Mouse (Mus musculus): ENCODE measurements around the gene Tmco3. TPM values are rescaled to one million over a fixed set of nuclear protein-coding genes. Genes with fewer than 3 reads are reported as not detected.

The Tmco3 gene
- total and polyA plus RNA-seq, 3 experiments, result 11.8 to 20.3 TPM; not detected in 1

- Histone ChIP-seq H3K4me1 (ENCODE audit: control insufficient read depth in 1 of 2, insufficient read depth in 2 of 2, low read length in 2 of 2) (peaks cover 2 to 4% of the 10 kb centered on the region in 2 experiments; a peak in 2 of 4 replicates), H3K9me3 (replicated peaks; ENCODE audit: insufficient read depth, low read length) (no peaks in the 10 kb centered on the region), H3K4me3 (ENCODE audit: control insufficient read depth in 1 of 2, insufficient read depth in 1 of 2, low read depth in 2 of 2, low read length in 2 of 2) (no peak overlapping the region), H3K79me2 (ENCODE audit: control insufficient read depth, insufficient read depth, low read length, poor library complexity) (no peaks in the 10 kb centered on the region), H3K27me3 (ENCODE audit: control insufficient read depth in 1 of 2, insufficient read depth in 2 of 2, low read length in 2 of 2) (no peaks in the 10 kb centered on the region), H3K36me3 (ENCODE audit: control insufficient read depth in 1 of 2, insufficient read depth in 2 of 2, low read length in 2 of 2) (peaks cover 2 to 4% of the 10 kb centered on the region in 2 experiments), H3K9ac (ENCODE audit: control insufficient read depth, low read depth, low read length, poor library complexity, severe bottlenecking) (no peak overlapping the region), H3K27ac (ENCODE audit: control insufficient read depth, low read depth, low read length) (no peak overlapping the region)
- no peak for TF ChIP-seq GABPA (IDR thresholded peaks at IDR 0.05; ENCODE audit: low read depth, low read length)
- no peak for TF ChIP-seq USF2 (IDR thresholded peaks at IDR 0.05; ENCODE audit: borderline replicate concordance in 1 of 2, insufficient read depth in 1 of 2, low read depth in 1 of 2, low read length in 2 of 2)
- no peak for TF ChIP-seq CTCF (IDR thresholded peaks at IDR 0.05 in 2 of 3, conservative IDR thresholded peaks at IDR 0.05 in 1 of 3; ENCODE audit: control insufficient read depth in 1 of 3, insufficient read depth in 1 of 3, low read depth in 2 of 3, low read length in 3 of 3, poor library complexity in 1 of 3, severe bottlenecking in 1 of 3)
- no peak for TF ChIP-seq KAT2A (conservative IDR thresholded peaks at IDR 0.05; ENCODE audit: low read depth, low read length)
- TF ChIP-seq JUND (IDR thresholded peaks at IDR 0.05; ENCODE audit: low read depth, low read length), result no peak
- TF ChIP-seq HCFC1 (IDR thresholded peaks at IDR 0.05; ENCODE audit: low read depth, low read length), result no peak
- no peak for TF ChIP-seq ZNF384 (IDR thresholded peaks at IDR 0.05; ENCODE audit: low read depth, low read length)
- no peak for TF ChIP-seq TAL1 (IDR thresholded peaks at IDR 0.05; ENCODE audit: low read length)
- no peak for DNase-seq (ENCODE audit: low read depth, low spot score)
Measured at GRCm38 (mm10) chr8:13293677-13294470, 5.9 kb downstream of the Tmco3 start.

- H3K27me3 ChIP-seq (ENCODE audit: control insufficient read depth in 1 of 2, insufficient read depth in 2 of 2, low read length in 2 of 2), result no peaks in the 10 kb centered on the region
- no peak overlapping the region for H3K9ac ChIP-seq (ENCODE audit: control insufficient read depth, low read depth, low read length, poor library complexity, severe bottlenecking)
- H3K27ac ChIP-seq (ENCODE audit: control insufficient read depth, low read depth, low read length), result no peak overlapping the region
- no peak overlapping the region for H3K4me3 ChIP-seq (ENCODE audit: control insufficient read depth in 1 of 2, insufficient read depth in 1 of 2, low read depth in 2 of 2, low read length in 2 of 2)
- no peak for DNase-seq (ENCODE audit: low read depth, low spot score)
- H3K9me3 ChIP-seq (replicated peaks; ENCODE audit: insufficient read depth, low read length), result no peaks in the 10 kb centered on the region
- no peaks in the 10 kb centered on the region for H3K4me1 ChIP-seq (ENCODE audit: control insufficient read depth in 1 of 2, insufficient read depth in 2 of 2, low read length in 2 of 2)
- H3K79me2 ChIP-seq (ENCODE audit: control insufficient read depth, insufficient read depth, low read length, poor library complexity), result no peaks in the 10 kb centered on the region
- peaks cover 0 to 3% of the 10 kb centered on the region in 2 experiments; a peak in 1 of 4 replicates for H3K36me3 ChIP-seq (ENCODE audit: control insufficient read depth in 1 of 2, insufficient read depth in 2 of 2, low read length in 2 of 2)
- TF ChIP-seq JUND (IDR thresholded peaks at IDR 0.05; ENCODE audit: low read depth, low read length) (no peak), RAD21 (IDR thresholded peaks at IDR 0.05; ENCODE audit: low read depth, low read length) (no peak), EP300 (IDR thresholded peaks at IDR 0.05; ENCODE audit: low read depth in 1 of 2, low read length in 2 of 2) (no peak), TAL1 (IDR thresholded peaks at IDR 0.05; ENCODE audit: low read length) (no peak), ELF1 (IDR thresholded peaks at IDR 0.05; ENCODE audit: low read depth, low read length) (no peak), POLR2A (IDR thresholded peaks at IDR 0.05; ENCODE audit: control insufficient read depth in 1 of 2, insufficient read depth in 1 of 2, low read depth in 1 of 2, low read length in 2 of 2, poor library complexity in 1 of 2) (no peak), USF1 (IDR thresholded peaks at IDR 0.05; ENCODE audit: low read depth, low read length) (no peak)
Measured at GRCm38 (mm10) chr8:13299571-13299970, 11.6 kb downstream of the Tmco3 start.
